7 mouse cellular contexts compared by ENCODE assay signal in the genomic region with DNA sequence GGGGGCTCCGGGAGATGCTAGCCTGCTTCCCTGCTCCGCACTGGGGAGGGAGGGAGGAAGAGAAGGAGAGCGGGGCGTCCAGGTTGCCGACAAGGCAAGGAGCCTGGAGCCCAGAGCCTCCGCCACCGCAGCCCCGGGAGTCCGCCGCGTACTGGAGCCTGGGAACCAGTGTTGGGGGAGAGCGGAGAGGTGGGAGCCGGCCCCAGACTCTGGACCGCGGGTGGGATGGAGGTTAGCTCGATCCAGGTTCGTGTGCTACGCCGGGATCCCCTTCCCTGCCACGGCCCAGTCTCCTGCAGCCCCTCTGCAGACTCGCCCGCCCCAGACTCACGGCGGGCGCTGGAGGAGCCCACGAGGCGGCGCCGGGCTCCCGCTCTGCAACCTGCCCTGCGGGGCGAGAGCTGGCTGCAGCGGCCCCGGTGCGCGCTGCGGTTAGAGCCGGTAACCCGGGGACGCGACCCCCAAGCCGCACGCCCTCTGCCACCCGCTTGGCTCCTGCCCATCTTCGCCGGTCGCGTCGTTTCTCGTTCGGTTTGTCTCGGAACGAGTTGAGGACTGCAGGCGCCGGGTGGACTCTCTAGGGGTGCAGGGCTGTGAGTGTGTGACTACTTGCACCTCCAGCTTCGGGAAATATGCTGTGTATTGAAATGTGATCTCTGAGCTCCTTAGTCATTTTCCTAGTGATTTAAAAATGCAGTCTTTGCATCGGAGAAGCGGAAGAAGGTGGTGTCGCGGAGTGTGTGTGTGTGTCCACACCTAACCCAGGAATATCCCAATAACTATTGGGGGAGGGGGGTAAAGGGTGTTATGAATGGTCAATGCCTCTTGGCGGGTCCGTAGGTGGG. TPM values are rescaled to one million over a fixed set of nuclear protein-coding genes. Genes with fewer than 3 reads are reported as not detected.
DNase-seq lines count a peak whose midpoint lies in the region; TF ChIP-seq lines count a peak whose summit lies in the region.

No protein-coding gene starts in this region.

- H3K9ac ChIP-seq in ES-Bruce4 (ENCODE audit: low read depth, poor library complexity, severe bottlenecking), result peak overlapping the region; percentile 92

- no peak for TF ChIP-seq POLR2A in ES-Bruce4 (IDR thresholded peaks at IDR 0.05; ENCODE audit: insufficient read depth, low read length)

- intact Hi-C loops in heart, postnatal 14 days (cut with DNase I), result loop anchor here (5.0 to 10.0 kb wide), 2 partner anchors 154 to 342 kb away; no protein-coding TSS in a partner anchor

- no peak for TF ChIP-seq EP300 in ES-Bruce4 (IDR thresholded peaks at IDR 0.05; ENCODE audit: insufficient read depth, low read depth, low read length)

- peaks cover 8% of the 10 kb centered on the region for H3K9me3 ChIP-seq in ES-Bruce4 (replicated peaks; ENCODE audit: control insufficient read depth, insufficient read depth, low read length, poor library complexity, severe bottlenecking)
- H3K9me3 ChIP-seq in embryonic facial prominence, embryonic 10.5 days, result no peaks in the 10 kb centered on the region

- H3K27me3 ChIP-seq in ES-Bruce4 (ENCODE audit: control insufficient read depth, insufficient read depth, low read length, poor library complexity, severe bottlenecking), result no peaks in the 10 kb centered on the region
- peaks cover 51% of the 10 kb centered on the region for H3K27me3 ChIP-seq in embryonic facial prominence, embryonic 10.5 days (replicated peaks; ENCODE audit: low read depth, poor library complexity, severe bottlenecking)
- H3K27me3 ChIP-seq in splenic B cell, adult 2 months (ENCODE audit: control insufficient read depth, insufficient read depth, low read length, poor library complexity, severe bottlenecking), result no peaks in the 10 kb centered on the region; the same call in 1 of the 2 replicates

- TF ChIP-seq CTCF in ES-Bruce4 (IDR thresholded peaks at IDR 0.05; ENCODE audit: low read depth, low read length), result no peak

- peak; percentile 69 for DNase-seq in MN1 (ENCODE audit: low spot score)
- DNase-seq in embryonic facial prominence, embryonic 10.5 days (ENCODE audit: low spot score), result peak; percentile 82
- DNase-seq in heart, postnatal 14 days, result peak; percentile 47 to 49
- peak; percentile 26 to 54 for DNase-seq in layer of hippocampus, adult 8-10 months (ENCODE audit: low spot score in 2 of 2)
- peak; percentile 44 to 51 for DNase-seq in lung, postnatal 4 days
- peak; percentile 8 for DNase-seq in splenic B cell, adult 2 months (ENCODE audit: low read depth, low spot score)

- H3K4me3 ChIP-seq in ES-Bruce4 (ENCODE audit: low read depth, low read length), result peak overlapping the region; percentile 70
- peak overlapping the region; percentile 87 for H3K4me3 ChIP-seq in embryonic facial prominence, embryonic 10.5 days

- no peak overlapping the region for H3K27ac ChIP-seq in ES-Bruce4 (ENCODE audit: insufficient read depth, low read length)
- H3K27ac ChIP-seq in embryonic facial prominence, embryonic 10.5 days (replicated peaks), result peak overlapping the region; percentile 95

- no peaks in the 10 kb centered on the region for H3K36me3 ChIP-seq in ES-Bruce4 (ENCODE audit: control insufficient read depth, insufficient read depth, low read length, poor library complexity, severe bottlenecking)
- no peaks in the 10 kb centered on the region for H3K36me3 ChIP-seq in embryonic facial prominence, embryonic 10.5 days (replicated peaks)
- no peaks in the 10 kb centered on the region for H3K36me3 ChIP-seq in splenic B cell, adult 2 months (ENCODE audit: control insufficient read depth, insufficient read depth, low read length, poor library complexity, severe bottlenecking)

- WGBS in embryonic facial prominence, embryonic 10.5 days, result under 1% methylated on average over 62 of the region's 62 CpGs

- no peaks in the 10 kb centered on the region for H3K4me1 ChIP-seq in ES-Bruce4 (ENCODE audit: control insufficient read depth, insufficient read depth, low read length)
- H3K4me1 ChIP-seq in embryonic facial prominence, embryonic 10.5 days, result peaks cover 41% of the 10 kb centered on the region

RNA-seq across cellular contexts. Expression of a gene that starts 39.7 kb away (rescaled TPM):
- 4.6 and 4.8 TPM in 2 replicates for polyA plus RNA-seq in ES-Bruce4 (2011; ENCODE audit: insufficient read depth, insufficient read length, low read depth, missing spikeins)
- polyA plus RNA-seq in embryonic facial prominence, embryonic 10.5 days (2016; fragmentation: Nextera tagmentation; extraction: Ambion mirVana), result 29.3 and 31.5 TPM in 2 replicates
- 1 to 10 TPM; 2.1 to 2.3 TPM for total RNA-seq in heart, postnatal 14 days (2021)
- total RNA-seq in layer of hippocampus, adult 8-10 months (2022), result 100 to 1,000 TPM; 128 to 134 (median 132) TPM

Comparison
In these comparisons a context has a peak if more than half of its experiments do, and no peak if none do; other contexts are left out.
1. DNase-seq: peak in every context shown above with its lines; median percentile 82 in embryonic facial prominence, embryonic 10.5 days; 69 in MN1; 48 in heart, postnatal 14 days; 48 in lung, postnatal 4 days; 40 in layer of hippocampus, adult 8-10 months; 8 in splenic B cell, adult 2 months.
2. RNA of a gene that starts 39.7 kb away (total RNA-seq): 128 to 134 TPM in layer of hippocampus, adult 8-10 months; 2.1 to 2.3 TPM in heart, postnatal 14 days; every median in the first group is over 10 times any median in the second.